Mouse (Mus musculus) limb, embryonic 13.5 days (tissue): ENCODE measurements around the gene Pkp4. TPM values are rescaled to one million over a fixed set of nuclear protein-coding genes. Genes with fewer than 3 reads are reported as not detected.

ENCODE experiments used
- ATAC-seq: fragments of 200-750 bp; cut with Nextera tagmentation; 2 replicates; pipeline ENCODE4 v1.8.0; 2017; ENCODE audit warnings: low read depth, moderate number of reproducible peaks, moderate TSS enrichment; ENCODE audit not compliant: low FRiP score
- H3K27ac ChIP-seq: fragments of 300-500 bp; sonication (generic); 2 replicates; pipeline ENCODE4 v1.5.1; 2015; ENCODE audit warnings: inconsistent platforms, mild to moderate bottlenecking, moderate library complexity
- H3K27me3 ChIP-seq: fragments of 300-500 bp; sonication (generic); 2 replicates; pipeline ENCODE4 v1.6.1; 2015; ENCODE audit warnings: mild to moderate bottlenecking, inconsistent platforms
- H3K36me3 ChIP-seq: fragments of 300-500 bp; sonication (generic); 2 replicates; pipeline ENCODE4 v1.6.1; 2015; ENCODE audit warnings: inconsistent platforms, mild to moderate bottlenecking, moderate library complexity
- H3K4me1 ChIP-seq: fragments of 300-500 bp; sonication (generic); 2 replicates; pipeline ENCODE4 v1.6.1; 2015; ENCODE audit warnings: inconsistent platforms
- H3K4me2 ChIP-seq: fragments of 300-500 bp; sonication (generic); replicated peaks from 2 replicates; pipeline ENCODE4 v1.6.1; 2015; ENCODE audit warnings: inconsistent platforms, mild to moderate bottlenecking, moderate library complexity
- H3K4me3 ChIP-seq: fragments of 300-500 bp; sonication (generic); 2 replicates; pipeline ENCODE4 v1.5.1; 2015; ENCODE audit warnings: moderate library complexity, mild to moderate bottlenecking, inconsistent platforms
- H3K9ac ChIP-seq: fragments of 300-500 bp; sonication (generic); 2 replicates; pipeline ENCODE4 v1.6.1; 2015; ENCODE audit warnings: mild to moderate bottlenecking, inconsistent platforms
- H3K9me3 ChIP-seq: fragments of 300-500 bp; sonication (generic); 2 replicates; pipeline ENCODE4 v1.6.1; 2016; ENCODE audit warnings: inconsistent platforms
- WGBS: fragments of 180-500 bp; shearing (Covaris S2); methylation state at CpG from one replicate; pipeline ENCODE4 v1.1.7; 2015; 5-methylcytosine and 5-hydroxymethylcytosine counted together
- polyA plus RNA-seq: library from polyadenylated mRNA; unstranded; fragments of >200 nt; fragmentation: Nextera tagmentation; extraction: Ambion mirVana; gene quantifications from 2 replicates; pipeline ENCODE4 v1.2.1, GENCODE M21; 2015

Gene Pkp4
- polyA plus RNA-seq, 1 experiment from 2014 or later, result 23.2 TPM

DNA sequence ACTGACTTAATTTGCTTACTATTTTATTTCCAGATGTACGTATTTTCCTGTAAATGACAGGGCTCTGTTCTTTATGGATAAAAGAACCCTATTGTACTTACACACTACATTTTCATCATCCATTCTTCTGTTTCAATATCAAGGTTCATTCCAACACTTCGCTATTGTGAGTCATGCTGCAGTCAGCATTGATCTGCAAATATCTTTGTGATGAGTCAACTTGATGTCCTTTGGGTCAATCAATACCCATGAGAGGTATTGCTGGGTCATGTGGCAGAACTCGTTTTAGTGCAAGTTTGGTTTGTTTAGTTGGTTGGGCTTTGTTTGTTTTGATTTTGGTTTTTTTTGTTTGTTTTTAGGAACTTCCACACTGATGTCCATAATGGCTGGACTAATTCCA, 88.2 kb downstream of the Pkp4 start:
- H3K4me3 ChIP-seq, result no peak overlapping the region
- no peaks in the 10 kb centered on the region for H3K4me1 ChIP-seq
- no peaks in the 10 kb centered on the region for H3K27me3 ChIP-seq
- H3K27ac ChIP-seq, result no peak overlapping the region
- no peaks in the 10 kb centered on the region for H3K36me3 ChIP-seq
- WGBS, result 78% methylated on average over 3 of the region's 3 CpGs
- no peaks in the 10 kb centered on the region for H3K9me3 ChIP-seq
- no peak for ATAC-seq
- H3K9ac ChIP-seq, result no peak overlapping the region
- no peak overlapping the region for H3K4me2 ChIP-seq

- ATAC-seq, result no peak
- Histone ChIP-seq H3K27ac (no peak overlapping the region), H3K4me2 (no peak overlapping the region), H3K27me3 (no peaks in the 10 kb centered on the region), H3K4me1 (0 out of 2 replicates have a peak, but pooled peaks cover 4% of the 10 kb centered on the region), H3K36me3 (no peaks in the 10 kb centered on the region), H3K4me3 (no peak overlapping the region), H3K9me3 (no peaks in the 10 kb centered on the region), H3K9ac (no peak overlapping the region)
Observed at GRCm38 (mm10) chr2:59252818-59253217, 92.2 kb downstream of the Pkp4 start.

DNA sequence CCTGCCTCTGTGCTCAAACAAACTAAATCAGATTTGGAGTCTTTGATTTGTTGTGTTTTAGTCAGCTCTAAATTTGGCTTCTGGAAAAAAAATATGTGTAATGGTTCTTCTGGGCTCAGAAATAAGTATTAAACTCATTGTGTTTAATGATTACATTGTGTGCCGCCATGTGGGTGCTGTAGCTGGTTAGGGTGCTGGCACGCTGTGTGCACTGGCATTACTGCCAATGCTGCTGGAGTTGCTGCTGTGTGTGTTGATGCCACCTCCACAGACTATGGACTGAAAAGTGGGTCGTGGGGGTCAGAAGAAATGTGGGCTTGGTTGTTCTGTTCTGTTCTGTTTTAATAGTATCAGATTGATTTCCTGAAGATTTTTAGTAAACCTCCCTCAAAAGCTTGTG, 92.8 kb downstream of the Pkp4 start:
- peaks cover 6% of the 10 kb centered on the region; the same call in 1 of the 2 replicates for H3K4me1 ChIP-seq
- H3K4me2 ChIP-seq, result no peak overlapping the region
- no peaks in the 10 kb centered on the region for H3K9me3 ChIP-seq
- no peaks in the 10 kb centered on the region for H3K27me3 ChIP-seq
- 93% methylated on average over 3 of the region's 3 CpGs for WGBS
- ATAC-seq, result no peak
- no peaks in the 10 kb centered on the region for H3K36me3 ChIP-seq
- no peak overlapping the region for H3K27ac ChIP-seq
- H3K4me3 ChIP-seq, result no peak overlapping the region
- H3K9ac ChIP-seq, result no peak overlapping the region

DNA sequence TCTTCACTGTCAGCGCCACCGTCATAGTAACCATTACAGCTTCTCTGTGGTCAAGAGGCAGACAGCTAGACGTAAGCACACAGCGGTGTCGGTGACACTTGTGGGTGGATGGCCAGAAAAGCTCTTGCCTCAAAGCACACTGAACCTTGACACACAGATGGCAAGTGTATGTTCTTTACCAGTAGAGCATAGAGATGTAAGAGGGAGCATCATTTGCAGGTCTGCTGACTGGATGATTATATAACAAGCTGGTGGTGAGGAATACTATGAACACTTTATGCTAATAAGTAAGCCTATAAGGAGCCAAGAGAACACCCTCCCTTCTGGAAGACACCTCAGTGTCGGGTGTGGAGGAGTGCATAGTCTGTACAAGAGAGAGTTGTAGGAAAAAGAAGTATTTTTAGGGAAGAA, 98.2 kb downstream of the Pkp4 start:
- Histone ChIP-seq H3K9ac (no peak overlapping the region), H3K4me2 (no peak overlapping the region), H3K4me3 (no peak overlapping the region), H3K4me1 (peaks cover 8% of the 10 kb centered on the region; the same call in 1 of the 2 replicates), H3K9me3 (no peaks in the 10 kb centered on the region), H3K36me3 (no peaks in the 10 kb centered on the region), H3K27me3 (no peaks in the 10 kb centered on the region), H3K27ac (no peak overlapping the region)
- no peak for ATAC-seq
- WGBS, result 75% methylated on average over 6 of the region's 6 CpGs

GRCm38 (mm10) chr2:59259346-59259745, 98.7 kb downstream of the Pkp4 start:
- no peak for ATAC-seq
- Histone ChIP-seq H3K4me3 (no peak overlapping the region), H3K4me1 (peaks cover 6% of the 10 kb centered on the region; the same call in 1 of the 2 replicates), H3K27me3 (no peaks in the 10 kb centered on the region), H3K9ac (no peak overlapping the region), H3K4me2 (no peak overlapping the region), H3K27ac (no peak overlapping the region), H3K9me3 (no peaks in the 10 kb centered on the region), H3K36me3 (no peaks in the 10 kb centered on the region)
- WGBS, result 88% methylated on average over 6 of the region's 6 CpGs

DNA sequence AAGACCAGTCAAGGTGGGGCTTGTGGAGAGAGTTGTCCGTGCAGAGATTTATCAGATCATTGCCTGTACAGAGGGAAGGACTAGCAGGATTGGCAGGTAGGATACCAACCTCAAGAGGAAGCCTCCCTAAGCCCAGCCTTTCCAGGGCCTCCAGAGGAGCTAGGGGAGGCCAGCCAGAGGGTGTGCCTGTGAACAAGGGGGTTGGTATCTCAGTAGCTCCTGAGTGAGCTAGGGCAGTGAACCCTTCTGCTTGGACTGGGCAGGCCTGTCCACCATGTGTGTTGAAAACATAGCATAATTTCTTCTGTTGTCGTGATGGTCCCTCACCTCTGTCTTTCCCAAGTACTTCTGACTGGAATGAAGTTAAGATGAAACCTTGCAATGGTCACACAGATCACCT, 100.6 kb downstream of the Pkp4 start:
- Histone ChIP-seq H3K9me3 (no peaks in the 10 kb centered on the region), H3K9ac (no peak overlapping the region), H3K4me1 (peaks cover 4% of the 10 kb centered on the region; the same call in 1 of the 2 replicates), H3K27me3 (no peaks in the 10 kb centered on the region), H3K4me2 (no peak overlapping the region), H3K4me3 (no peak overlapping the region), H3K27ac (no peak overlapping the region), H3K36me3 (no peaks in the 10 kb centered on the region)
- WGBS, result 90% methylated on average over 2 of the region's 2 CpGs
- ATAC-seq, result no peak

- Histone ChIP-seq H3K4me2 (no peak overlapping the region), H3K9ac (no peak overlapping the region), H3K4me3 (no peak overlapping the region), H3K27ac (no peak overlapping the region), H3K27me3 (no peaks in the 10 kb centered on the region), H3K36me3 (no peaks in the 10 kb centered on the region; the same call in 1 of the 2 replicates), H3K9me3 (no peaks in the 10 kb centered on the region), H3K4me1 (peaks cover 3% of the 10 kb centered on the region; the same call in 1 of the 2 replicates)
- 45% methylated on average over 14 of the region's 14 CpGs for WGBS
- no peak for ATAC-seq
Observed at GRCm38 (mm10) chr2:59266428-59266827, 105.8 kb downstream of the Pkp4 start.

DNA sequence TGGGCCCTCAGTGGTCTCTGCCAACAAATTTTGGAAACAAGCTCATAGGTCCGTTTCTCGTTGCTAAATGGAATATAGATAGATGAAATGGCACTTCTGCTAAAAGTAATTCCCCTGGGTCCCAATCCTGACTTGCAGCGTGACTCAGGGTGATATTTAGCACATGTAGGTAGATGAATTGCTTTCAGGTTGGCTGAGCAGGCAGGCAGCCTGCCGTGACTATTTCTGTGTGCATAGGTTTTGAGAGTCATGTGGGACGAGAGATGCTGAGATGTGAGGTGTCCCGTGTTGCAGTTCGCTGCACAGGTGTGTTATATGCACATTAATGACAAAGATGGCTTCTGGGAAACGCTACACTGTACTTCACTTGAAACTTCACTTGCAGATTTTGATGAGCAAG, 111.2 kb downstream of the Pkp4 start:
- Histone ChIP-seq H3K4me2 (no peak overlapping the region), H3K4me3 (no peak overlapping the region), H3K27me3 (no peaks in the 10 kb centered on the region), H3K36me3 (no peaks in the 10 kb centered on the region; the same call in 1 of the 2 replicates), H3K9ac (no peak overlapping the region), H3K4me1 (no peaks in the 10 kb centered on the region), H3K27ac (no peak overlapping the region), H3K9me3 (no peaks in the 10 kb centered on the region)
- 90% methylated on average over 8 of the region's 8 CpGs for WGBS
- no peak for ATAC-seq

GRCm38 (mm10) chr2:59272713-59273112, 112.1 kb downstream of the Pkp4 start:
- H3K4me1 ChIP-seq, result no peaks in the 10 kb centered on the region
- no peak overlapping the region for H3K9ac ChIP-seq
- WGBS, result 55% methylated on average over 6 of the region's 6 CpGs
- H3K27me3 ChIP-seq, result no peaks in the 10 kb centered on the region
- no peak overlapping the region for H3K4me2 ChIP-seq
- H3K27ac ChIP-seq, result no peak overlapping the region
- ATAC-seq, result no peak
- H3K36me3 ChIP-seq, result no peaks in the 10 kb centered on the region; the same call in 1 of the 2 replicates
- no peaks in the 10 kb centered on the region for H3K9me3 ChIP-seq
- H3K4me3 ChIP-seq, result no peak overlapping the region

DNA sequence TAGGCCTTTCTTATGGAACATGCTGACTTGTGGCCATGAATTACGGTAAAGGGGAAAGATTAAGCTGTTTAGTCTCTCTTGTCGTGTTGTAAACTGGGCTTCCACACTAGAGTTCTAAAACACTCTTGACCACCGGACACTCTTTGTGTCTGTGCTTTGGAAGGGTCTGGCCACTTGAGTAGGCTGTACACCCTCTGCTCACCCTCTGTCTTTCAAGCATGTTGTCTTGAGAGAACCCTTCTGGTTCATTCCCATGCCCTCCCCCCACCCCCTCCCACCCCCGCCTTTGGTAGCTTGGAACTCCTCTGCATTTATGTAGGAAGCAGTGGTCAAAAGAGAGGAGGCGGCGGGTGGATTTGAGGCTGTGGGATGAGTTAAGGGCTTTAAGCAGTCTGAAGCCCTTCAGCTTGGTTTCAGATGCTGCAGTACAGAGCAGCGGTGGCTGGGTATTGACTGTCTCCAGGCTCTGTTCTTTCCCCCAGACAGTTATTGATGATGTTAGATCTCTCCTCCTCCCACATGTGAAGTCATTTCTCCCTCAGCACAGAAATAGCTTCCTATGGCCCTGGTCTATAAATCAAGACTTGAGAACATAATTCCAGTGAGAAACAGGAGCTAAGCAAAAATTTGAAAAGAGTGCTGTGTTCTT, 120.4 kb downstream of the Pkp4 start:
- WGBS, result 92% methylated on average over 7 of the region's 7 CpGs

GRCm38 (mm10) chr2:59282966-59283365, 122.3 kb downstream of the Pkp4 start:
- H3K4me1 ChIP-seq, result peaks cover 8% of the 10 kb centered on the region; the same call in 1 of the 2 replicates
- WGBS, result 94% methylated on average over 6 of the region's 6 CpGs
- no peak overlapping the region for H3K4me2 ChIP-seq
- no peak overlapping the region for H3K4me3 ChIP-seq
- no peak overlapping the region for H3K9ac ChIP-seq
- H3K27ac ChIP-seq, result no peak overlapping the region
- no peak for ATAC-seq
- H3K36me3 ChIP-seq, result no peaks in the 10 kb centered on the region
- no peaks in the 10 kb centered on the region for H3K27me3 ChIP-seq
- H3K9me3 ChIP-seq, result no peaks in the 10 kb centered on the region

More for the DNA sequence above, 120.4 kb downstream of the Pkp4 start:
- Histone ChIP-seq H3K27ac (no peak overlapping the region), H3K4me2 (no peak overlapping the region), H3K4me3 (no peak overlapping the region), H3K27me3 (no peaks in the 10 kb centered on the region), H3K36me3 (no peaks in the 10 kb centered on the region), H3K4me1 (peaks cover 8% of the 10 kb centered on the region; the same call in 1 of the 2 replicates), H3K9ac (no peak overlapping the region), H3K9me3 (no peaks in the 10 kb centered on the region)
- no peak for ATAC-seq

GRCm38 (mm10) chr2:59284216-59284615, 123.6 kb downstream of the Pkp4 start:
- H3K4me3 ChIP-seq, result no peak overlapping the region
- no peaks in the 10 kb centered on the region for H3K9me3 ChIP-seq
- no peak overlapping the region for H3K27ac ChIP-seq
- no peaks in the 10 kb centered on the region for H3K36me3 ChIP-seq
- 91% methylated on average over 5 of the region's 5 CpGs for WGBS
- peaks cover 8% of the 10 kb centered on the region; the same call in 1 of the 2 replicates for H3K4me1 ChIP-seq
- H3K9ac ChIP-seq, result no peak overlapping the region
- no peak overlapping the region for H3K4me2 ChIP-seq
- H3K27me3 ChIP-seq, result no peaks in the 10 kb centered on the region
- no peak for ATAC-seq
